Mouse (Mus musculus) thymus, postnatal 14 days (tissue): ENCODE data around the gene Echdc3.

Source experiments
- DNase-seq: peaks from one replicate; pipeline ENCODE4 v3.0.0; 2021

The Echdc3 gene

DNA sequence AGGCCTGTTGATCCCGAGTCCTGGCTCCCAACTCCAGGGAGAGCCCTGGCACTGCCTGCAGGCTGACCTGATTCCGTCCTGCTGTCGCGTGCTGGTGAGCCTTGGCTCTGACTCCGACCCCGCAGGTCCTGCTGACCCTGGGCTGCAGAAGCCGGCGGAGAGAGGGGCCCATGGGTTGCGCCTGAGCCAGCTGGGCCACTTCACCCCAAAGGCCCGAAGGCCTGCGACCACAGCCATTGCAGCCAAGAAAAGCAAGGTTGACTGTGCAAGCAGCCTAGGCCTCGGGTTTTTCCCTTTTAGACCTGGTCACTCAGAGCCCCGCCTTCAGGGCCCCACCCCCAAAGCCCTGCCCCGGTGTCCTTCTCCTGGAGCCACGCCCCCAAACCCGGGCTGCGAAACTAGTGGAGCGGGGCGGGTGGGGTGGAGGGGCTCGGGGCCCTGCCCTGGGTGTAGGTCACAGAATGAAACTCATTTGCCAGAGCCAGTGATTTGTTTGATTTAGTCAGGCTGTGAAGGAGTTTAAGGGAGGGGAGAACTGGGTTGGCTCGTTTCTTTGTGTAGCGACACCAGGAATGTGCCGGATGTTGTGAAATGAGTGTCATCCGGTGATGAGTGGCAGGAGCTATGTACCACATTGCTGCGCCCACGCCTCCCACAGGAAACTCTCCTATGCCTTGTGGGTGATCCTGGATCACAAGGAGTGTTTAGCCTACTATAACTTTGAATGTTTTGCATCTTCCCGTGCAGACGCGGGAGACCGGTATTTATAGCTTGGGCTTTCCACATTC lies at the start of gene Echdc3:
Gene Echdc3 (minus strand): TSS at position 310 of the 788 bp plus-strand sequence.
- peak; percentile 61 for DNase-seq

- DNase-seq, result no peak
Measured at GRCm38 (mm10) chr2:6261718-6262117, 48.9 kb upstream of the Echdc3 start.

DNA sequence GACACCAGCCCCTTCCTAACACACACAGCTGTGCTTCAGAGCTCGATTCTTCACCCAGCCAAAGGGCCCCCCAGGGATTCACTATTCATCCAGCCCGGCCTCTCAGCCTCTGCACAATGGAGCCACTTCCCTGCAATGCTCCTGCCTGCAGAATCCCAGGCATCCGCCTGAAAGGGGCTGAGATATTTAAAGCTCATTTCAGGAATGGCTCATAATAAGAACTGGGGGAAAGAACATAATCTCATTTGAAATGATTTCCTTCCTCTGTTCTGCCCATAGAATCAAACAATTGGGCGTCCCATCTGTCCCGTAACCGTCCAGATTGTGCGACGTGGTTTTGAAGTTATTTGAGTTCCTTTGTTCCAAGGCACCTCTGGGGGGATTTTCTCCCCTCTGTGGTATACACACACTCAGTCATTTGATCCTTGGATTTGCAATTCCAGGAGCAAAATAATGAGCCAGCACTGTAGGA lies 48.4 kb upstream of the Echdc3 start:
- DNase-seq, result no peak

GRCm38 (mm10) chr2:6260661-6261060 lies 47.8 kb upstream of the Echdc3 start:
- DNase-seq, result no peak

GRCm38 (mm10) chr2:6259182-6259581 lies 46.3 kb upstream of the Echdc3 start:
- DNase-seq, result no peak

DNA sequence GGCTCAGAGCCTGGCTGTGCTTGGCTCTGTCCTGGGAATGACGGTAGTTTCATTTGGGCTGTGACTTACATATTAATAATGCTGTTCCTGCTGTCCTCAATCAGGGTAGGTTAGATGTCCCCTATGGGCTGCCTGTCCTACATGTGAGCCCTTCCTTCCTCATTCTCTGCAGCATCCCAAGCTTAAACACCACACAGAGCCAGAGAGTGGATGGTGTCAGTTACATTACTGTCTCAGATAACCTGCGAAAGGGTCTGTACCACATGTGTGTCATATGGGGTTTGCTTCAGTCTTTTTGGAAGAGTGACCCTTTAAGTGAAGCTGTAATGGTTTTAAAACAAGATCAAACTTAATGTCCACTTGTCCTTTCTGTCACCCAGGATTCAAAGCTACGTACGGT lies 45.2 kb upstream of the Echdc3 start:
- DNase-seq, result no peak

DNA sequence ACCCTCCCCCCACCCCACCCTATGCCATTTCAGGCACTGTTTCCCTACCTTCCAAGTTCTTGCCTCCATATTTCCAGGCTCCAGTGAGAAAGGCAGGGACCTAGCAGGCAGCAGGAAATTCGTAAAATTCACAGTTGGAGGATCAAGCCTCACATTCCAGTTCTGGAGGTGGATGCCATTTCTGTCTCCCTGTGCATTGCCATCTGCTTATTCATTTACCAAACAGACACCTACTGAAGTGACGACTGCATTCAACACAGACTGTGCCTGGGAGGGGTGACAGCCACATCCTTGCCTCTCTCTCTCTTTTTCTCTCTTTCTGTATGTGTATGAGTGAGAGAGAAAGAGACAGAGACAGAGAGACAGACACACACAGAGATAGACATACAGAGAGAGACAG lies 44.3 kb upstream of the Echdc3 start:
- DNase-seq, result no peak

DNA sequence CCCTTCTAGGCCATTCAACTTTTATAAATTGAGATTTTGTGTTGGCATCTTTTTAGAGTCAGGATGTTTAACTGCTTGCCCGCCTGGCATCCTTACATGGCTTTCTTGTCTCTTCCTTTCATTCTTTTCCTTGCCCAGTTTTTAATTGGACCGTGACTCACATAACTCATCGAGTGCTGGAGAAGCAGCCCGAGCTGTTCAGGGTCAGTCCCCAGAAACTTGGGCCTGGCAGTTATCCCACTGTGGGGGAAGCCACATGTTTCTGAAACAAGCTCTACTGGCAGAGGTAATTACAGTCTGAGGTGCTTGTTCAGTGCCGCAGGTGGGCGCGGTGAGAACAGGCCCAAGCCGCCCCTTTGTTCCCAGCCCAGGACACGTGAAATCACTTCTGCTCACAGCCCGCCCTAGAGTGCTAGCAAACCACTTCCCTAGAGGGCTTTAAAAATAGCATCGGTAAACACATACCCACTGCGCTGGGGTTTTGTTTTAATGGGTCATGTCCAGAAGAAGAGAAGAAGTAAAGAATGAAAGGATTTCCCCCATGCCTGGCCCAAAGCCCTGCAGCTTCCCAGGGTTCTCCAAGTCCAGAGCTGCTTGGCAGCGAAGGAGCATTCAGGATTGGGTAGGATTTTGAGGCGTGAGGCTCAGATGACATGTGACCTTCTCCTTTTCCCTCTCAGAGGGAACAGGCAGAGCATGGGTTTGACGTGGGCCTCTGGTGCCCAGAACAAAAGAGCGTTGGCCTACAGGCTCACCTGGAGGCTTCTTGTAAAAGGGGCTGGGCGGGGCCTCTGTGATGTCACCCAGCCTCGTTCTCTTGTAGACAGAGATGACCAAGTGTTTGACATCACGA lies 43.4 kb upstream of the Echdc3 start:
- peak; percentile 17 for DNase-seq

DNA sequence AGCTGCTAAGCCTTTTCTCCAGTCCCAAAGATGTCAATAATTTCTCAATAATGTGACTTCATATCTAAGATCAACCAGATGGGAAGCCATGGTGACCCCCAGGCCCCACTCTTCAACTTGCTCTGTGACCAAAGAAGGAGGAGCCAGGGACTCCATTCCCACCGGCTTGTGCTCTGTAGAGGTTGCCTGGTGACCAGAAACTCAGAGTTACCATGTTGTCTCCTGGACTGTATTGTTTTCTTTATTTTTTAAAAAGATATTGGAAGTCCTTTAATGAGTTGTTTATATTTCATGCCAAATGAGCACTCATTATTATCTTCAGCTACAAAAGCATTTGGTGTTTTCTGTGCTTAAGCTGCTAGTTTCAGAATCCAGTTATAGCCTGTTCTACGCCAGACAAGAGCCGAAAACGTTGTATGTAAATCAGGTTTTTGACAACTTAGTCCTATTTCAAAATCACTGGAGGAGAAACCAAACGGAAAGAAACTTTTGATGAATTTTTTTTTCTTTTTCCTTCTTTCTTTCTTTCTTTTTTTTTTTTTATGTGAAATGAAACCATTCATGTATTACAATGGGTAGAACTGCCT lies 42.7 kb upstream of the Echdc3 start:
- DNase-seq, result no peak

GRCm38 (mm10) chr2:6252491-6252890 lies 39.7 kb upstream of the Echdc3 start:
- DNase-seq, result no peak

GRCm38 (mm10) chr2:6251076-6251496 lies 38.3 kb upstream of the Echdc3 start:
- no peak for DNase-seq

- no peak for DNase-seq
Measured at GRCm38 (mm10) chr2:6241446-6241845, 28.6 kb upstream of the Echdc3 start.

GRCm38 (mm10) chr2:6240072-6240471 lies 27.2 kb upstream of the Echdc3 start:
- no peak for DNase-seq

DNA sequence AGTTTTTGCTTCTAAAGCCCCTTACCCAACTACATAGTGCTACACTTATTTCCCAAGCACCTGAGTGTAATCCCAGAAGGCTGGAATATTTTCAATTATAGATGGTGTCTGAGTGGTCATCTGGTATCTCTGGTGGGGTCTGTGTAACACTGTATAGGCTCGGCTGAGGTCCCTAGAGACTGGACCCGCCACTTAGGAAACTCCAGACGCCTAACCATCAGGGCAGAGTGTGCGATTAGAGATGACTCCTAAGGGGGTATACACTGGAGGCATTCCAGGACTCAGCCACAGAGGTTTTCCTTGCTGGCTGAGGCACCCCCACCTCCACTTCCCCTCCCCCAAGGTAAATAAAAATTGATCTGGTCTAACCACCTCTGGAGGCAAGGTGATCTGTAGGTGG lies 26.5 kb upstream of the Echdc3 start:
- DNase-seq, result no peak

GRCm38 (mm10) chr2:6238679-6239078 lies 25.8 kb upstream of the Echdc3 start:
- no peak for DNase-seq

DNA sequence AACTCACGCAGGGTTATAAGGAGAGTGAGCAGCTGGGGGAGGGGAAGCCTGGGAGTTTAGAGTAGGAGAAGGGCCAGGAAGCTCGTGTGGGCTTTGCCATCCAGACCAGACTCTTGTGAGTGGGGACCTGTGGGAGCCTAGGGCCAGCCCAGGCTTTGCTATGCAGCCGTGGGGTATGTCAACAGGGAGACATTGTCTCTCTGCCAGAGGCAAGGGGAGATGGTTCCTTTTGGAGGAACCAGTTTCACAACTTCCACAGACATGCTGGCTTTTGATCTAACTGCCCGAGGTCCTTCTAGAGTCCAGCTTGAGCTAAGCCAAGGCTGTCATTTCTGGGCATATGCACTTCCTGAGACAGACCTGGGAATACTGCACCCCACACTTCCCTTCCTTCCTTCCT lies 25.4 kb upstream of the Echdc3 start:
- no peak for DNase-seq

- no peak for DNase-seq
Measured at GRCm38 (mm10) chr2:6233353-6233752, 20.5 kb upstream of the Echdc3 start.

DNA sequence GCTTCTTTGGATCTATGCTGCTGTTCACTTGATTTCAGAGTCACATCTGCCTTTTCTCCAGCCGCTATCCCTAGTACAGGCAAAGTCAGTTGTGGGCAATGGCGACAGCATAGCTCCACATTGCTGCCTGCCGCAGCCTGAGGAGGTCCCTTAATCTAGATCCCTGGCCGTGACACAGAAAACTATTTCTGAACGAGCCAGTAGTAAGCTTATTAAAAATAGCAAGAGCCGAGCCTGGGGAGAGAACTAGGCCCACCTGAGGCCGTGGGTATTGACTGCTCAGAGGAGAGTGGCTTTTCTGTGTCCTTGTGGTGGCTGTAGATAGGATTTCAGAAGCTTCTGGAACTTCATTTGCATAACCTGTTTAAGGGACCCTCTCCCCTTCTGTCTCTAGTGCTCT lies 19.9 kb upstream of the Echdc3 start:
- DNase-seq, result no peak

GRCm38 (mm10) chr2:6230865-6231264 lies 18.0 kb upstream of the Echdc3 start:
- DNase-seq, result no peak

DNA sequence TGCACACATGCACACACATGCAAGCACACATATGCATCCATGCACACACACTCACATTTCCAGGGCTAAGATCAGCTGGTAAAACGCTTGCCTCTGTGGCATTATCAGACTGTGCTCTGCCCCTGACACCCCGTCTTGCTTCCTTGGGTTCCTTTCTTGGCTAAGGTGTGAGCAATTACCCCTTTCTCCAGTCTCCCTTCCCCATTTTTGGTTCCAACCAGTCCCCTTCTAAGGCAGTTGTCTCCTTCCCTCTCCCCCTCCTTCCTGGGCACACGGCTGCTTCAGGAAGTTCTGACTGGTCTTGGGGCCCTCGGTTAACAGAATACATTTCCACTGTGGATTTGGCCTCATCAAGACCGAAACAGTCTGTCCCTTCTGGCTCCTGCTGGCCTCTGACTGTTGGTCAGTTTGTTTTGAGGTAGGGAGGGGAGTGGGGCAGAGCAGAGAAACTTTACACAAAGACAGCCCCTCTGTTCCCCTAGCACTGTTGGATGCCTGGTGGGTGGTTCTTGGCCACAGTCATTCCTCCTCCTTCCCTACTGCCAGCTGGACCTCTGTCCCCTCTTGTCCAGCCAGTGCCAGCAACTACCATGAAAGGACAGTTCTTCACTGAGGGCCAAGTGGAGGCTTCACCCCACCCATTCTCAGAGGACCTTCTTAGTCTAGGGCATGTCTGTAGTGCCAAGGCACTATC lies 16.9 kb upstream of the Echdc3 start:
- DNase-seq, result no peak

DNA sequence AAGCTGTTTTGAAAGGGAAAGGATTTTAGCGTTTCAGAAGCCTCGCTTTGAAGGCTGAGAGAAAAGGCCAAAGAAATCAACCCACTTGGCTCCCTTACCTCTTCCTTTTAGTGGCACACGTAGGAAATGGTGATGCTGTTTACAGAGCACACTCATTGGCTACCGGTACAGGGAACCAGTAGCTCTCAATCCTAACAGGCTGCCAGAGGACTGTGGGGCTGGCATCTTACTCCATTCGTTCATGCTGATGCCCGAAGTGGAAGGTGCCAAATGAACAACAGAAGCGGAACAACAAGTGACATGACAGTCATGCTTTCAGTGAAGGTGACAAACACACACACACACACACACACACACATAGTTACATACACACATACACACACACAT lies 14.2 kb upstream of the Echdc3 start:
- DNase-seq, result no peak

- DNase-seq, result no peak
Measured at GRCm38 (mm10) chr2:6226361-6227058, 13.7 kb upstream of the Echdc3 start.
